Mouse (Mus musculus): ENCODE results near the gene Cecr2. TPM values are rescaled to one million over a fixed set of nuclear protein-coding genes. Genes with fewer than 3 reads are reported as not detected.
"Not testable (repeated sequence)": the region's sequence is repeated elsewhere in the genome, so short reads cannot be mapped to it uniquely, and the experiment has no call there.

The Cecr2 gene
- polyA plus RNA-seq, 1 experiment from 2014 or later: 7.2 TPM

DNA sequence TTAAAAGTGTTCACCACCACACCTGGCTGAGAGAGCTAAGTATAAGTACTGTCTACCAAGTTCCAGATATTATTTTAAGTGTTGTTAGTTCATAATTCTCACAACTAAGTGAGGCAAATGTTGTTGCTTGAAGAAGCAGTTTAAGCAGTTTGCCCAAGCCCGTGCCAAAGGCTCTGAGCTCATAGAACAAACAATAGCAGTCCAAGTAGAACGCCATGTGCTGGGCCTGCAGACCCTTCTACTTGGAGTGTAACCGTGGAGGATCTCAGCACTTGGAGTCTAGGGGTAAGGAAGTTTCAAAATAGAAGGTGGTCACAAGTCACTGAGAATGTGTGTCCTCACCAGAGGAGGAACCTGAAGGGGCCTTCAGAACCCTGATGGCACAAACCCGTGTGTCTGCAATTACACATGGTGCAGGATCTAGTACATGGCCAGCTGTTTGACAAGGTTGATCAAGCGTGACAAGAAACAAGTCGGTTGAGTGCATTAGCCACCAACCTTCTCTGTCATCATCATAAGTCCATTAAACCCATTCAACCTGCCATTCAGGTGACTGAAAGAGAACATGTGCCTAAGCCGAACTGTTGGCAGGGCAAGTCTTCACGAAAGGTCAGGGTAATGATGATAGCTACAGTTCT lies 30.7 kb upstream of the Cecr2 start:
- ATAC-seq (replicated peaks; ENCODE audit: insufficient number of reproducible peaks, low FRiP score, low TSS enrichment, low read depth) (no peak), DNase-seq (ENCODE audit: low spot score) (no peak)
- Histone ChIP-seq H3K4me1 (ENCODE audit: control insufficient read depth, insufficient read depth, low read length) (no peaks in the 10 kb centered on the region), H3K36me3 (replicated peaks; ENCODE audit: control insufficient read depth, insufficient read depth, low read depth, low read length) (no peaks in the 10 kb centered on the region), H3K4me2 (ENCODE audit: low read depth, low read length) (no peak overlapping the region), H3K9ac (replicated peaks; ENCODE audit: low read length) (no peak overlapping the region), H3K4me3 (ENCODE audit: low read depth, low read length) (no peak overlapping the region), H3K9me3 (replicated peaks; ENCODE audit: control insufficient read depth, low read length) (no peaks in the 10 kb centered on the region), H3K27me3 (ENCODE audit: control insufficient read depth, insufficient read depth, low read length) (no peaks in the 10 kb centered on the region), H3K27ac (replicated peaks; ENCODE audit: low read depth, low read length) (no peak overlapping the region)
- WGBS: 81% methylated on average over 8 of the region's 8 CpGs

DNA sequence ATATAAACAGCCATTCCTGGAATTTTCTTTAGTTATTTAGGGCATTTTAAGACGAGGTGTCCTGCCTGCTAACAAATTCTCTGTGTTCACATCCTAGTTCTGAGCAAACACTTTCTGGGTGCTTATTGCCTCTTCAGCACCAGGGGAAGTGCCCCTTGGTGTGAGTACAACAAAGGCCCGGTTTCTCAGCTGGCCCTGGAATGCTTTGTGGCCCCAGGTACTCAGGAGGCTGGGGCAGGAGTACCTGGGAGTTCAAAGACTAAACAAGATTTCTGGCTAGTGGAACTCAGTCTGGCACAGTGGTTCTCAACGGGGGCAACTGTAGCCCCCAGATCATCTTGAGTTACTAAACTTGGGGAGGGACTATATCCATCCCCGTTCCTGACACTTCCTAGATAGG lies 26.6 kb upstream of the Cecr2 start:
- H3K27me3 ChIP-seq (ENCODE audit: control insufficient read depth, insufficient read depth, low read length): no peaks in the 10 kb centered on the region
- H3K9ac ChIP-seq (replicated peaks; ENCODE audit: low read length): no peak overlapping the region
- H3K4me3 ChIP-seq (ENCODE audit: low read depth, low read length): no peak overlapping the region
- no peaks in the 10 kb centered on the region for H3K9me3 ChIP-seq (replicated peaks; ENCODE audit: control insufficient read depth, low read length)
- ATAC-seq (replicated peaks; ENCODE audit: insufficient number of reproducible peaks, low FRiP score, low TSS enrichment, low read depth) (no peak), DNase-seq (ENCODE audit: low spot score) (no peak)
- no peak overlapping the region for H3K4me2 ChIP-seq (ENCODE audit: low read depth, low read length)
- H3K4me1 ChIP-seq (ENCODE audit: control insufficient read depth, insufficient read depth, low read length): no peaks in the 10 kb centered on the region
- WGBS: 40% methylated on average over 4 of the region's 4 CpGs
- no peaks in the 10 kb centered on the region for H3K36me3 ChIP-seq (replicated peaks; ENCODE audit: control insufficient read depth, insufficient read depth, low read depth, low read length)
- no peak overlapping the region for H3K27ac ChIP-seq (replicated peaks; ENCODE audit: low read depth, low read length)

DNA sequence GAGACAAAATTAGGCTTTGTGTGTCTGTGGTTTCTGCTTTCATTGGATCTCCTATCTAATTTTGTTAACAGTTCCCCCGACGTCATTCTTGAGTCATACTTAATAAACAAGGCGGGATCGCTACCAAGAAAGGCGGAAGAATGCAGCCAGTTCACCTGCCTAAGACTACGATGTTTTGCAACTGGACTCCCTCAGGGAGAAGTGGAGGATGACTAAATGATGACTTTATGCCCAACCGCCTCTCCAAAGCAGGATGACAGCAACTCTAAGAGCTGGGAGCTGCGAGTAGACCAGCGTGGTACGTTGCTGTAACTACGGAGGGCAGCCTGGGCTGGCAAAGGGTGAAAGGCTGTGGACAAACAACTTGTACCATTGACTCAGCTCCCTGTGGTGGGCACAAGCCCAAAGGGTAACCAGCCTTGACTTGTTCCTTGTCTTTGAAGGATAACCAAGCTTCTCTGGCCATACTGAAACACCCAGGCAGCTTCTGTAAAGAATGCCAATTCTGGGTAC lies 24.2 kb upstream of the Cecr2 start:
- WGBS: 89% methylated on average over 11 of the region's 11 CpGs

DNA sequence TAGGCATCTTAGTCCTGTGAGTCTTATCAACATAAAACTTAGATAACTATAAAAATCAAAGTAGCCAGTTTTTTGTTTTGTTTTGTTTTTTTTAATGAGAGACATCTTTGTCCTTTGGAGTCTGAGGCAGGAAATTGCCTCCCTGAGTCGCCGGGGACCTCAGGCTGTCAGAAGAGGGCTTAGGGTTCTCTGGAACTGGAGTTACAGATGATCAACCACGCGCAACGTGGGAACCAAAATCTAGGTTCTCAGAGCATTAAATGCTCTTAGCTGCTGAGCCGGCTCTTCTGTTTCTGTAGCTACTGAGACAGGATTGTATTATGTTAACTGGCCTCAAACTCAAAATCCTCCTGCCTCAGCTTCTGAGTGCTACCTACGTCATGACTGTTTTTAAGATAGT lies 22.4 kb upstream of the Cecr2 start:
- ATAC-seq (replicated peaks; ENCODE audit: insufficient number of reproducible peaks, low FRiP score, low TSS enrichment, low read depth): no peak
- H3K27ac ChIP-seq (replicated peaks; ENCODE audit: low read depth, low read length): no peak overlapping the region
- H3K4me1 ChIP-seq (ENCODE audit: control insufficient read depth, insufficient read depth, low read length): no peaks in the 10 kb centered on the region
- H3K9me3 ChIP-seq (replicated peaks; ENCODE audit: control insufficient read depth, low read length): no peaks in the 10 kb centered on the region
- 54% methylated on average over 7 of the region's 7 CpGs for whole genome bisulfite sequencing
- no peak overlapping the region for H3K9ac ChIP-seq (replicated peaks; ENCODE audit: low read length)
- no peak overlapping the region for H3K4me2 ChIP-seq (ENCODE audit: low read depth, low read length)
- H3K4me3 ChIP-seq (ENCODE audit: low read depth, low read length): no peak overlapping the region
- H3K36me3 ChIP-seq (replicated peaks; ENCODE audit: control insufficient read depth, insufficient read depth, low read depth, low read length): no peaks in the 10 kb centered on the region
- DNase-seq (ENCODE audit: low spot score): no peak
- H3K27me3 ChIP-seq (ENCODE audit: control insufficient read depth, insufficient read depth, low read length): no peaks in the 10 kb centered on the region

More for the DNA sequence above, 24.2 kb upstream of the Cecr2 start:
- Histone ChIP-seq H3K36me3 (replicated peaks; ENCODE audit: control insufficient read depth, insufficient read depth, low read depth, low read length) (no peaks in the 10 kb centered on the region), H3K4me1 (ENCODE audit: control insufficient read depth, insufficient read depth, low read length) (no peaks in the 10 kb centered on the region), H3K4me3 (ENCODE audit: low read depth, low read length) (no peak overlapping the region), H3K27ac (replicated peaks; ENCODE audit: low read depth, low read length) (no peak overlapping the region), H3K27me3 (ENCODE audit: control insufficient read depth, insufficient read depth, low read length) (no peaks in the 10 kb centered on the region), H3K9me3 (replicated peaks; ENCODE audit: control insufficient read depth, low read length) (no peaks in the 10 kb centered on the region), H3K4me2 (ENCODE audit: low read depth, low read length) (no peak overlapping the region), H3K9ac (replicated peaks; ENCODE audit: low read length) (no peak overlapping the region)
- ATAC-seq (replicated peaks; ENCODE audit: insufficient number of reproducible peaks, low FRiP score, low TSS enrichment, low read depth) (no peak), DNase-seq (ENCODE audit: low spot score) (no peak)

DNA sequence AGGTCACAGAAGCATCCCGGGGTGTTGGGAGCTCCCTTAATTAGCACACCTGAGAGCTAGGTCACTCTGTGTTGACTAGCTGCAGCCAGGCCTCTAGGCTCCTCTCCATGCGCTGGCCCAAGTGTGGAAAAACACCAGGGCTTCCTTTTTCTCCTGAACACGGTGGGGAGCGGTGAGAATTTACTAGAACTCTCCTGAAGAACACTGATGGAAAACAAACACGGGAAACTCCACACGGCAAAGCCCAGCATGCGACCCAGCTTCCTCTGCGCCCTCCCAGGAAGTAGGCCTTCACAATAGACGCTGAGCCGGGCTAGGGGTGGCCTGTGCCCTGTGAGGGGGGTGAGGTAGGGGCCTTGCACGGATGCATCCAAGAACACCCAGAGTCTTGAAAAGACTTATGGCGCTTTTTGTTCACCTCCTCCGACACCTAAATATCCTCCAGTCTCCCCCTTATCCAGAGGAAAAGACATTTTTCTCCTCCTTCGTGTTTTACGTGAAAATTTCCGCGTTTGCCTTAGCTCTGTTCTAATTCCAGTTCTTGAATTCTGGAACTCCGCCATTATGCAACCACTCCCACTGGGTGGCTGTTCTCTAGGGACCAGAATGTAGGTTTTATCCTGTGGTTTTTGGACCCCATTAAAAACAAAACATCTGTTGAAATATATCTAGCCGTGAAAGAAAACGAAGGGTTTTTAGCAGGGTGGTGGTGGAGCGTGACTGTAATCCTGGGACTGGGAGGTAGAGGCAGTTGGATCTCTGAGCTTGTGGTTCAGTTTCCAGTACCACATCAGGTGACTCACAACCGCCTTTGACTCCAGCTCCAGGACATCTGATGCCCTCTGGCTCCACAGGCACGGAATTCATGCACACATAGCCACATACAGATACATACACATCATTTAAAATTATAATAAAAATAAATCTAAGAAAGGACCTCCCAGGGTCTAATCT lies 21.5 kb upstream of the Cecr2 start:
- no peak overlapping the region for H3K9ac ChIP-seq (replicated peaks; ENCODE audit: low read length)
- no peaks in the 10 kb centered on the region for H3K36me3 ChIP-seq (replicated peaks; ENCODE audit: control insufficient read depth, insufficient read depth, low read depth, low read length)
- 53% methylated on average over 23 of the region's 23 CpGs for WGBS
- DNase-seq (ENCODE audit: low spot score) (no peak), ATAC-seq (replicated peaks; ENCODE audit: insufficient number of reproducible peaks, low FRiP score, low TSS enrichment, low read depth) (no peak)
- no peak overlapping the region for H3K27ac ChIP-seq (replicated peaks; ENCODE audit: low read depth, low read length)
- H3K27me3 ChIP-seq (ENCODE audit: control insufficient read depth, insufficient read depth, low read length): no peaks in the 10 kb centered on the region
- no peaks in the 10 kb centered on the region for H3K4me1 ChIP-seq (ENCODE audit: control insufficient read depth, insufficient read depth, low read length)
- no peak overlapping the region for H3K4me3 ChIP-seq (ENCODE audit: low read depth, low read length)
- no peak overlapping the region for H3K4me2 ChIP-seq (ENCODE audit: low read depth, low read length)
- H3K9me3 ChIP-seq (replicated peaks; ENCODE audit: control insufficient read depth, low read length): no peaks in the 10 kb centered on the region

DNA sequence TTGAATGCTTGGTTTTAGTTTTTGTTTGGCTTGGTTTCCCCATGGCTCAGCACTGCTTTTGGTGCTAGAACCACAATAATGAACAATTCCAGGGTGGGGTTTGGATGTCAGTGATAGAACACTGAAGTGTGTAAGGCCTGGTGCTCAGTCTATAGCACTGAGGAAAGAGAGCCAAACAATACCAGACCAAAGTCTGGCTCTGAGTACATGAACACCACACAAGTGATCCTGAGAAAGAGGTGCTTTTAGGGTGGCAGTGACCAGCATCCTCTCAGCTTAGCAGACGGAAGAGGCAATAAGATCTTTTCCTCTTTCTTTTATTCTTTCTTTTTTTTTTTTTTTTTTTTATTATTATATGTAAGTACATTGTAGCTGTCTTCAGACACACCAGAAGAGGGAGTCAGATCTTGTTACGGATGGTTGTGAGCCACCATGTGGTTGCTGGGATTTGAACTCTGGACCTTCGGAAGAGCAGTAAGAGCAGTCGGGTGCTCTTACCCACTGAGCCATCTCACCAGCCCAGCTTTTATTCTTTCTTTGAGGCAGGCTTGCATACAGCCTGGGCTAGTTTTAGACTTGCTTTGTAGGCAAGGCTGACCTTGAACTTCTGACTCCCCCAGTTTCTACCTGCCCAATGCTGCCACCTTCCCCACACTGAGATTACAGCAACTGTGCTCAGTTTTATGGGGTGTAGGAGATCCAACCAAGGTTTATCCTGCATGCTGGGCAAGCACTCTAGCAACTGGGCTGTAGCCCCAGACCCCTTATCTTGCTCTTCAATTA lies 18.7 kb upstream of the Cecr2 start:
- H3K27me3 ChIP-seq (ENCODE audit: control insufficient read depth, insufficient read depth, low read length); H3K27ac ChIP-seq (replicated peaks; ENCODE audit: low read depth, low read length); H3K9me3 ChIP-seq (replicated peaks; ENCODE audit: control insufficient read depth, low read length); H3K4me3 ChIP-seq (ENCODE audit: low read depth, low read length); ATAC-seq (replicated peaks; ENCODE audit: insufficient number of reproducible peaks, low FRiP score, low TSS enrichment, low read depth); H3K4me1 ChIP-seq (ENCODE audit: control insufficient read depth, insufficient read depth, low read length); DNase-seq (ENCODE audit: low spot score); H3K36me3 ChIP-seq (replicated peaks; ENCODE audit: control insufficient read depth, insufficient read depth, low read depth, low read length); H3K9ac ChIP-seq (replicated peaks; ENCODE audit: low read length); H3K4me2 ChIP-seq (ENCODE audit: low read depth, low read length): not testable (repeated sequence)
- 87% methylated on average over 3 of the region's 4 CpGs for WGBS

DNA sequence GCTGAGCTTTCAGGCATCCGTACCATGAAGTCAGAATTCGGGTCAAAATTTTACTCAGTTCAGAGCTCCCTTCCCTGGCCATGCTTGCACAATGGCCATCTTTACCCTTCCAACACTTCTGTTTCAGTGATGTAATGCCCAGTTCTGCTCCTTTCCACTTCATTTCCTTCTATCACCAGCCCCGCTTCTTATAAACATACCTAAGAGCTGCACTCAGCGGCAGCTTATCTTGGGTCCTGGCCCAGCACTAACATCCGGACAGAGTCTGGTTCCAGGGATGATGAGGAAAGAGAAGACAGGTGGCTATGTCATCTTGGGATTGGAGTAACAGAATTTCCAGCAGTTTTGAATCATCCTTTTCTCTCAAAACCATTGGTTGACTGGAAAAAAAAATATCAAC lies 18.0 kb upstream of the Cecr2 start:
- Histone ChIP-seq H3K27ac (replicated peaks; ENCODE audit: low read depth, low read length) (no peak overlapping the region), H3K9ac (replicated peaks; ENCODE audit: low read length) (no peak overlapping the region), H3K4me1 (ENCODE audit: control insufficient read depth, insufficient read depth, low read length) (no peaks in the 10 kb centered on the region), H3K4me3 (ENCODE audit: low read depth, low read length) (no peak overlapping the region), H3K27me3 (ENCODE audit: control insufficient read depth, insufficient read depth, low read length) (no peaks in the 10 kb centered on the region), H3K36me3 (replicated peaks; ENCODE audit: control insufficient read depth, insufficient read depth, low read depth, low read length) (no peaks in the 10 kb centered on the region), H3K9me3 (replicated peaks; ENCODE audit: control insufficient read depth, low read length) (no peaks in the 10 kb centered on the region), H3K4me2 (ENCODE audit: low read depth, low read length) (no peak overlapping the region)
- ATAC-seq (replicated peaks; ENCODE audit: insufficient number of reproducible peaks, low FRiP score, low TSS enrichment, low read depth) (no peak), DNase-seq (ENCODE audit: low spot score) (no peak)
- WGBS: 75% methylated on average over 5 of the region's 5 CpGs
